Mouse (Mus musculus): ENCODE data around the gene Cks1brt. TPM values are rescaled to one million over a fixed set of nuclear protein-coding genes. Genes with fewer than 3 reads are reported as not detected.
A peak's percentile ranks its signal among the peaks of the same experiment; 100 is the strongest.
"Not testable (repeated sequence)": the region's sequence is repeated elsewhere in the genome, so short reads cannot be mapped to it uniquely, and the experiment has no call there.

The Cks1brt gene
- polyA plus RNA-seq, 1 experiment: not detected

- Histone ChIP-seq H3K27me3 (ENCODE audit: control insufficient read depth, insufficient read depth, low read length) (no peaks in the 10 kb centered on the region), H3K4me3 (ENCODE audit: low read depth, low read length) (no peak overlapping the region), H3K27ac (ENCODE audit: insufficient read depth, low read depth, low read length) (no peak overlapping the region), H3K4me1 (ENCODE audit: control insufficient read depth, insufficient read depth, insufficient read length, low read length) (no peaks in the 10 kb centered on the region), H3K36me3 (ENCODE audit: control insufficient read depth, insufficient read depth, low read length) (no peaks in the 10 kb centered on the region)
- no peak for TF ChIP-seq CTCF (IDR thresholded peaks at IDR 0.05; ENCODE audit: extremely low read depth, insufficient read length, insufficient replicate concordance, low read depth, low read length)
- no peak for TF ChIP-seq POLR2A (IDR thresholded peaks at IDR 0.05; ENCODE audit: low read depth, low read length)
- whole genome bisulfite sequencing: 94% methylated on average over 8 of the region's 8 CpGs
Observed at GRCm38 (mm10) chr8:85123691-85124090, 28.0 kb upstream of the Cks1brt start.

- WGBS: 58% methylated on average over 1 of the region's 1 CpGs
- no peak overlapping the region for H3K4me3 ChIP-seq (ENCODE audit: low read depth, low read length)
- no peaks in the 10 kb centered on the region for H3K36me3 ChIP-seq (ENCODE audit: control insufficient read depth, insufficient read depth, low read length)
- H3K27ac ChIP-seq (ENCODE audit: insufficient read depth, low read depth, low read length): peak overlapping the region; percentile 55
- no peaks in the 10 kb centered on the region for H3K27me3 ChIP-seq (ENCODE audit: control insufficient read depth, insufficient read depth, low read length)
- TF ChIP-seq CTCF (IDR thresholded peaks at IDR 0.05; ENCODE audit: extremely low read depth, insufficient read length, insufficient replicate concordance, low read depth, low read length) (no peak), POLR2A (IDR thresholded peaks at IDR 0.05; ENCODE audit: low read depth, low read length) (no peak)
- no peaks in the 10 kb centered on the region for H3K4me1 ChIP-seq (ENCODE audit: control insufficient read depth, insufficient read depth, insufficient read length, low read length)
Observed at GRCm38 (mm10) chr8:85132335-85132734, 19.4 kb upstream of the Cks1brt start.

GRCm38 (mm10) chr8:85135690-85136089, 16.0 kb upstream of the Cks1brt start:
- 85% methylated on average over 2 of the region's 2 CpGs for WGBS
- not testable (repeated sequence) for H3K36me3 ChIP-seq (ENCODE audit: control insufficient read depth, insufficient read depth, low read length); H3K27ac ChIP-seq (ENCODE audit: insufficient read depth, low read depth, low read length); H3K4me3 ChIP-seq (ENCODE audit: low read depth, low read length); H3K4me1 ChIP-seq (ENCODE audit: control insufficient read depth, insufficient read depth, insufficient read length, low read length); H3K27me3 ChIP-seq (ENCODE audit: control insufficient read depth, insufficient read depth, low read length)

GRCm38 (mm10) chr8:85142516-85142915, 9.2 kb upstream of the Cks1brt start:
- 82% methylated on average over 4 of the region's 4 CpGs for WGBS
- H3K4me1 ChIP-seq (ENCODE audit: control insufficient read depth, insufficient read depth, insufficient read length, low read length): no peaks in the 10 kb centered on the region
- no peak overlapping the region for H3K27ac ChIP-seq (ENCODE audit: insufficient read depth, low read depth, low read length)
- no peak overlapping the region for H3K4me3 ChIP-seq (ENCODE audit: low read depth, low read length)
- no peak for TF ChIP-seq CTCF (IDR thresholded peaks at IDR 0.05; ENCODE audit: extremely low read depth, insufficient read length, insufficient replicate concordance, low read depth, low read length)
- no peak for TF ChIP-seq POLR2A (IDR thresholded peaks at IDR 0.05; ENCODE audit: low read depth, low read length)
- no peaks in the 10 kb centered on the region for H3K27me3 ChIP-seq (ENCODE audit: control insufficient read depth, insufficient read depth, low read length)
- no peaks in the 10 kb centered on the region for H3K36me3 ChIP-seq (ENCODE audit: control insufficient read depth, insufficient read depth, low read length)

GRCm38 (mm10) chr8:85171291-85171690, 19.6 kb downstream of the Cks1brt start:
- H3K27me3 ChIP-seq (ENCODE audit: control insufficient read depth, insufficient read depth, low read length): no peaks in the 10 kb centered on the region
- no peak overlapping the region for H3K4me3 ChIP-seq (ENCODE audit: low read depth, low read length)
- H3K36me3 ChIP-seq (ENCODE audit: control insufficient read depth, insufficient read depth, low read length): no peaks in the 10 kb centered on the region
- no peak for TF ChIP-seq POLR2A (IDR thresholded peaks at IDR 0.05; ENCODE audit: low read depth, low read length)
- TF ChIP-seq CTCF (IDR thresholded peaks at IDR 0.05; ENCODE audit: extremely low read depth, insufficient read length, insufficient replicate concordance, low read depth, low read length): peak; percentile 56; the same call in 1 of the 2 replicates
- no peak overlapping the region for H3K27ac ChIP-seq (ENCODE audit: insufficient read depth, low read depth, low read length)
- H3K4me1 ChIP-seq (ENCODE audit: control insufficient read depth, insufficient read depth, insufficient read length, low read length): no peaks in the 10 kb centered on the region
- WGBS: 12% methylated on average over 14 of the region's 14 CpGs

GRCm38 (mm10) chr8:85175892-85176291, 24.2 kb downstream of the Cks1brt start:
- Histone ChIP-seq H3K27ac (ENCODE audit: insufficient read depth, low read depth, low read length) (no peak overlapping the region), H3K27me3 (ENCODE audit: control insufficient read depth, insufficient read depth, low read length) (no peaks in the 10 kb centered on the region), H3K36me3 (ENCODE audit: control insufficient read depth, insufficient read depth, low read length) (no peaks in the 10 kb centered on the region), H3K4me3 (ENCODE audit: low read depth, low read length) (no peak overlapping the region), H3K4me1 (ENCODE audit: control insufficient read depth, insufficient read depth, insufficient read length, low read length) (no peaks in the 10 kb centered on the region)
- 43% methylated on average over 7 of the region's 7 CpGs for WGBS
- TF ChIP-seq CTCF (IDR thresholded peaks at IDR 0.05; ENCODE audit: extremely low read depth, insufficient read length, insufficient replicate concordance, low read depth, low read length) (no peak), POLR2A (IDR thresholded peaks at IDR 0.05; ENCODE audit: low read depth, low read length) (no peak)

GRCm38 (mm10) chr8:85192346-85192745, 40.6 kb downstream of the Cks1brt start:
- WGBS: 87% methylated on average over 1 of the region's 1 CpGs
- H3K4me1 ChIP-seq (ENCODE audit: control insufficient read depth, insufficient read depth, insufficient read length, low read length): no peaks in the 10 kb centered on the region
- H3K36me3 ChIP-seq (ENCODE audit: control insufficient read depth, insufficient read depth, low read length): no peaks in the 10 kb centered on the region
- H3K27ac ChIP-seq (ENCODE audit: insufficient read depth, low read depth, low read length): no peak overlapping the region
- no peaks in the 10 kb centered on the region for H3K27me3 ChIP-seq (ENCODE audit: control insufficient read depth, insufficient read depth, low read length)
- no peak for TF ChIP-seq CTCF (IDR thresholded peaks at IDR 0.05; ENCODE audit: extremely low read depth, insufficient read length, insufficient replicate concordance, low read depth, low read length)
- no peak for TF ChIP-seq POLR2A (IDR thresholded peaks at IDR 0.05; ENCODE audit: low read depth, low read length)
- no peak overlapping the region for H3K4me3 ChIP-seq (ENCODE audit: low read depth, low read length)

GRCm38 (mm10) chr8:85220220-85220619, 68.5 kb downstream of the Cks1brt start:
- no peak overlapping the region for H3K4me3 ChIP-seq (ENCODE audit: low read depth, low read length)
- no peaks in the 10 kb centered on the region for H3K4me1 ChIP-seq (ENCODE audit: control insufficient read depth, insufficient read depth, insufficient read length, low read length)
- no peak overlapping the region for H3K27ac ChIP-seq (ENCODE audit: insufficient read depth, low read depth, low read length)
- TF ChIP-seq CTCF (IDR thresholded peaks at IDR 0.05; ENCODE audit: extremely low read depth, insufficient read length, insufficient replicate concordance, low read depth, low read length) (no peak), POLR2A (IDR thresholded peaks at IDR 0.05; ENCODE audit: low read depth, low read length) (no peak)
- H3K27me3 ChIP-seq (ENCODE audit: control insufficient read depth, insufficient read depth, low read length): no peaks in the 10 kb centered on the region; the same call in 1 of the 2 replicates
- H3K36me3 ChIP-seq (ENCODE audit: control insufficient read depth, insufficient read depth, low read length): no peaks in the 10 kb centered on the region
- WGBS: 58% methylated on average over 4 of the region's 4 CpGs
